Mouse (Mus musculus): ENCODE measurements at regions not wholly inside any gene's neighbourhood (a gene's known extent, or its start where the extent isn't known, plus 50 kb on each side); places are given as distances from the start of the nearest gene placed in this dataset.

- no peak for DNase-seq
Measured at GRCm38 (mm10) chr3:131056893-131057660, 53.2 kb upstream of the Lef1 start.

- DNase-seq = no peak
Measured at GRCm38 (mm10) chr3:131054241-131054972, 55.9 kb upstream of the Lef1 start.

- DNase-seq = no peak
Measured at GRCm38 (mm10) chr3:131047716-131048115, 62.6 kb upstream of the Lef1 start.

GRCm38 (mm10) chr3:131046412-131046811 lies 63.9 kb upstream of the Lef1 start:
- peak; percentile 17 for DNase-seq

GRCm38 (mm10) chr3:131040214-131040825 lies 70.0 kb upstream of the Lef1 start:
- no peak for DNase-seq

- no peak for DNase-seq
Measured at GRCm38 (mm10) chr3:131037095-131037494, 73.2 kb upstream of the Lef1 start.

GRCm38 (mm10) chr3:131034774-131035173 lies 75.5 kb upstream of the Lef1 start:
- DNase-seq = no peak

GRCm38 (mm10) chr3:131026336-131026735 lies 83.9 kb upstream of the Lef1 start:
- no peak for DNase-seq

GRCm38 (mm10) chr3:131019163-131019956 lies 90.9 kb upstream of the Lef1 start:
- DNase-seq = no peak

GRCm38 (mm10) chr3:131017899-131018298 lies 92.4 kb upstream of the Lef1 start:
- DNase-seq = no peak

- DNase-seq = no peak
Measured at GRCm38 (mm10) chr3:131016104-131016503, 94.2 kb upstream of the Lef1 start.

GRCm38 (mm10) chr3:131014092-131014716 lies 96.1 kb upstream of the Lef1 start:
- DNase-seq = no peak

GRCm38 (mm10) chr3:131000701-131001100 lies 109.6 kb upstream of the Lef1 start:
- no peak for DNase-seq

GRCm38 (mm10) chr3:131000252-131000651 lies 110.0 kb upstream of the Lef1 start:
- DNase-seq = no peak

GRCm38 (mm10) chr3:130999818-131000217 lies 110.5 kb upstream of the Lef1 start:
- DNase-seq = no peak

- no peak for DNase-seq
Measured at GRCm38 (mm10) chr3:130998433-130998832, 111.8 kb upstream of the Lef1 start.

GRCm38 (mm10) chr3:130996786-130997185 lies 113.5 kb upstream of the Lef1 start:
- DNase-seq = no peak

GRCm38 (mm10) chr3:130991971-130992370 lies 118.3 kb upstream of the Lef1 start:
- DNase-seq = no peak

GRCm38 (mm10) chr3:130986708-130987107 lies 123.6 kb upstream of the Lef1 start:
- DNase-seq = no peak

- DNase-seq = no peak
Measured at GRCm38 (mm10) chr3:130986101-130986500, 124.2 kb upstream of the Lef1 start.

GRCm38 (mm10) chr3:130981566-130981965 lies 128.7 kb upstream of the Lef1 start:
- no peak for DNase-seq

GRCm38 (mm10) chr3:130978986-130979642 lies 131.2 kb upstream of the Lef1 start:
- no peak for DNase-seq

All from kidney, adult 11 months (tissue).